Mouse (Mus musculus): Measurements from ENCODE around the gene Gm4353.

- TF ChIP-seq CTCF (IDR thresholded peaks at IDR 0.05; ENCODE audit: extremely low read depth, insufficient read depth, low read length) (no peak), POLR2A (IDR thresholded peaks at IDR 0.05; ENCODE audit: extremely low read depth, insufficient read depth, low read length) (no peak)
Observed at GRCm38 (mm10) chr7:116129374-116129773, 44.9 kb upstream of the Gm4353 start.

All from cortical plate, adult 2 months (tissue).